Mouse (Mus musculus) stomach, postnatal 0 days (tissue): Measurements from ENCODE around the gene Foxr2. TPM values are rescaled to one million over a fixed set of nuclear protein-coding genes. Genes with fewer than 3 reads are reported as not detected.

ENCODE experiments used
- ATAC-seq: fragments of 200-750 bp; cut with Nextera tagmentation; 2 replicates; pipeline ENCODE4 v1.8.0; 2017; ENCODE audit not compliant: low FRiP score, low TSS enrichment
- DNase-seq: peaks from one replicate; pipeline ENCODE4 v3.0.0-alpha.2; 2016; ENCODE audit warnings: low spot score
- H3K27ac ChIP-seq: fragments of 300-500 bp; sonication (generic); replicated peaks from 2 replicates; pipeline ENCODE4 v1.5.1; 2014; ENCODE audit warnings: mild to moderate bottlenecking, control low read depth
- H3K27me3 ChIP-seq: fragments of 300-500 bp; sonication (generic); 2 replicates; pipeline ENCODE4 v1.6.1; 2014; ENCODE audit warnings: low read length; ENCODE audit not compliant: control insufficient read depth, insufficient read depth
- H3K36me3 ChIP-seq: fragments of 300-500 bp; sonication (generic); 2 replicates; pipeline ENCODE4 v1.6.1; 2014; ENCODE audit warnings: low read length, mixed read lengths; ENCODE audit not compliant: control insufficient read depth, insufficient read depth
- H3K4me1 ChIP-seq: fragments of 300-500 bp; sonication (generic); replicated peaks from 2 replicates; pipeline ENCODE4 v1.6.1; 2014; ENCODE audit warnings: antibody characterized with exemption; ENCODE audit not compliant: control insufficient read depth, insufficient read depth
- H3K4me2 ChIP-seq: fragments of 300-500 bp; sonication (generic); replicated peaks from 2 replicates; pipeline ENCODE4 v1.6.1; 2014; ENCODE audit warnings: low read depth, mild to moderate bottlenecking, control low read depth, moderate library complexity
- H3K4me3 ChIP-seq: fragments of 300-500 bp; sonication (generic); 2 replicates; pipeline ENCODE4 v1.5.1; 2014; ENCODE audit warnings: low read depth, low read length, control low read depth
- H3K9ac ChIP-seq: fragments of 300-500 bp; sonication (generic); 2 replicates; pipeline ENCODE4 v1.6.1; 2014; ENCODE audit warnings: mild to moderate bottlenecking, low read length, control low read depth, mixed read lengths
- H3K9me3 ChIP-seq: fragments of 300-500 bp; sonication (generic); 2 replicates; pipeline ENCODE4 v1.6.1; 2016; ENCODE audit warnings: low read length; ENCODE audit not compliant: control insufficient read depth
- CTCF ChIP-seq: IDR thresholded peaks from 2 replicates; pipeline ENCODE4 v1.5.1; 2016; ENCODE audit warnings: antibody characterized with exemption, low read depth, mild to moderate bottlenecking, moderate library complexity
- EP300 ChIP-seq: optimal IDR thresholded peaks from 2 replicates; pipeline ENCODE3; 2016; ENCODE audit warnings: antibody characterized with exemption
- WGBS: fragments of 180-500 bp; shearing (Covaris S2); extraction: QIAGEN DNeasy Blood & Tissue Kit; methylation state at CpG from one replicate; pipeline ENCODE4 v1.1.7; 2014; 5-methylcytosine and 5-hydroxymethylcytosine counted together
- polyA plus RNA-seq: library from polyadenylated mRNA; unstranded; fragments of >200 nt; fragmentation: Nextera tagmentation; extraction: Ambion mirVana; gene quantifications from 2 replicates; pipeline ENCODE4 v1.2.1, GENCODE M21; 2015

The Foxr2 gene
- polyA plus RNA-seq, 1 experiment from 2014 or later: not detected

GRCm38 (mm10) chrX:153174786-153175185 lies 56.2 kb downstream of the Foxr2 start:
- ATAC-seq: no peak
- DNase-seq: peak; percentile 13
- Histone ChIP-seq H3K27ac (no peak overlapping the region), H3K9ac (no peak overlapping the region), H3K4me2 (no peak overlapping the region), H3K4me3 (no peak overlapping the region), H3K36me3 (no peaks in the 10 kb centered on the region), H3K9me3 (no peaks in the 10 kb centered on the region), H3K27me3 (no peaks in the 10 kb centered on the region), H3K4me1 (no peaks in the 10 kb centered on the region)
- no peak for TF ChIP-seq EP300
- peak; percentile 53 for TF ChIP-seq CTCF
- WGBS: 15% methylated on average over 1 of the region's 1 CpGs

- no peaks in the 10 kb centered on the region for H3K36me3 ChIP-seq
- no peak overlapping the region for H3K9ac ChIP-seq
- H3K27ac ChIP-seq: no peak overlapping the region
- no peaks in the 10 kb centered on the region for H3K27me3 ChIP-seq
- 54% methylated on average over 2 of the region's 2 CpGs for WGBS
- no peaks in the 10 kb centered on the region for H3K4me1 ChIP-seq
- no peak for DNase-seq
- no peak for ATAC-seq
- no peak overlapping the region for H3K4me2 ChIP-seq
- no peaks in the 10 kb centered on the region for H3K9me3 ChIP-seq
- no peak for TF ChIP-seq CTCF
- no peak for TF ChIP-seq EP300
- H3K4me3 ChIP-seq: no peak overlapping the region
Measured at GRCm38 (mm10) chrX:153182221-153182620, 63.6 kb downstream of the Foxr2 start.

Other genes with a start within 250 kb of the Foxr2 start
- gene Usp51, start 112.3 kb upstream of the Foxr2 start, polyA plus RNA-seq: 0.30 and 0.31 TPM in 2 replicates
- gene Mageh1, start 81.2 kb upstream of the Foxr2 start, polyA plus RNA-seq: 28.4 and 31.9 TPM in 2 replicates
- 0.59 and 0.61 TPM in 2 replicates for gene Rragb, start 21.2 kb downstream of the Foxr2 start, polyA plus RNA-seq
- 0.63 TPM in 2 replicates for gene Klf8, start 118.7 kb downstream of the Foxr2 start, polyA plus RNA-seq